Mouse (Mus musculus): ENCODE measurements around the gene Polh. TPM values are rescaled to one million over a fixed set of nuclear protein-coding genes. Genes with fewer than 3 reads are reported as not detected.

Polh gene
- polyA plus RNA-seq, 1 experiment: 28.1 TPM

- H3K4me3 ChIP-seq (ENCODE audit: low read depth, low read length): no peak overlapping the region
- H3K9me3 ChIP-seq (replicated peaks; ENCODE audit: control insufficient read depth, insufficient read depth, low read length, poor library complexity, severe bottlenecking): no peaks in the 10 kb centered on the region
- no peaks in the 10 kb centered on the region for H3K27me3 ChIP-seq (ENCODE audit: control insufficient read depth, insufficient read depth, low read length, poor library complexity, severe bottlenecking)
- no peaks in the 10 kb centered on the region for H3K36me3 ChIP-seq (ENCODE audit: control insufficient read depth, insufficient read depth, low read length, poor library complexity, severe bottlenecking)
- H3K9ac ChIP-seq (ENCODE audit: low read depth, poor library complexity, severe bottlenecking): no peak overlapping the region
- H3K4me1 ChIP-seq (ENCODE audit: control insufficient read depth, insufficient read depth, low read length): peaks cover 2% of the 10 kb centered on the region
- no peak overlapping the region for H3K27ac ChIP-seq (ENCODE audit: insufficient read depth, low read length)
- TF ChIP-seq CTCF (IDR thresholded peaks at IDR 0.05; ENCODE audit: low read depth, low read length): no peak
- TF ChIP-seq POLR2A (IDR thresholded peaks at IDR 0.05; ENCODE audit: insufficient read depth, low read length): no peak
- TF ChIP-seq EP300 (IDR thresholded peaks at IDR 0.05; ENCODE audit: insufficient read depth, low read depth, low read length): no peak
Measured at GRCm38 (mm10) chr17:46157131-46157530, 45.3 kb downstream of the Polh start.

GRCm38 (mm10) chr17:46156680-46157079 is 45.8 kb downstream of the Polh start:
- Histone ChIP-seq H3K36me3 (ENCODE audit: control insufficient read depth, insufficient read depth, low read length, poor library complexity, severe bottlenecking) (no peaks in the 10 kb centered on the region), H3K27me3 (ENCODE audit: control insufficient read depth, insufficient read depth, low read length, poor library complexity, severe bottlenecking) (no peaks in the 10 kb centered on the region), H3K4me3 (ENCODE audit: low read depth, low read length) (no peak overlapping the region), H3K9ac (ENCODE audit: low read depth, poor library complexity, severe bottlenecking) (no peak overlapping the region), H3K4me1 (ENCODE audit: control insufficient read depth, insufficient read depth, low read length) (peaks cover 2% of the 10 kb centered on the region), H3K9me3 (replicated peaks; ENCODE audit: control insufficient read depth, insufficient read depth, low read length, poor library complexity, severe bottlenecking) (no peaks in the 10 kb centered on the region), H3K27ac (ENCODE audit: insufficient read depth, low read length) (no peak overlapping the region)
- TF ChIP-seq EP300 (IDR thresholded peaks at IDR 0.05; ENCODE audit: insufficient read depth, low read depth, low read length) (no peak), POLR2A (IDR thresholded peaks at IDR 0.05; ENCODE audit: insufficient read depth, low read length) (no peak), CTCF (IDR thresholded peaks at IDR 0.05; ENCODE audit: low read depth, low read length) (no peak)

GRCm38 (mm10) chr17:46154336-46154735 is 48.1 kb downstream of the Polh start:
- Histone ChIP-seq H3K27me3 (ENCODE audit: control insufficient read depth, insufficient read depth, low read length, poor library complexity, severe bottlenecking) (no peaks in the 10 kb centered on the region), H3K9ac (ENCODE audit: low read depth, poor library complexity, severe bottlenecking) (no peak overlapping the region), H3K27ac (ENCODE audit: insufficient read depth, low read length) (no peak overlapping the region), H3K4me3 (ENCODE audit: low read depth, low read length) (no peak overlapping the region), H3K4me1 (ENCODE audit: control insufficient read depth, insufficient read depth, low read length) (peaks cover 2% of the 10 kb centered on the region), H3K36me3 (ENCODE audit: control insufficient read depth, insufficient read depth, low read length, poor library complexity, severe bottlenecking) (peaks cover 3% of the 10 kb centered on the region; the same call in 1 of the 2 replicates), H3K9me3 (replicated peaks; ENCODE audit: control insufficient read depth, insufficient read depth, low read length, poor library complexity, severe bottlenecking) (no peaks in the 10 kb centered on the region)
- no peak for TF ChIP-seq EP300 (IDR thresholded peaks at IDR 0.05; ENCODE audit: insufficient read depth, low read depth, low read length)
- no peak for TF ChIP-seq CTCF (IDR thresholded peaks at IDR 0.05; ENCODE audit: low read depth, low read length)
- TF ChIP-seq POLR2A (IDR thresholded peaks at IDR 0.05; ENCODE audit: insufficient read depth, low read length): no peak

- Histone ChIP-seq H3K9ac (ENCODE audit: low read depth, poor library complexity, severe bottlenecking) (peak within 1 kb of the TSS; percentile 54), H3K4me1 (ENCODE audit: control insufficient read depth, insufficient read depth, low read length) (no peaks in the 10 kb centered on the region), H3K36me3 (ENCODE audit: control insufficient read depth, insufficient read depth, low read length, poor library complexity, severe bottlenecking) (peaks cover 3% of the 10 kb centered on the region; the same call in 1 of the 2 replicates), H3K4me3 (ENCODE audit: low read depth, low read length) (peak within 1 kb of the TSS; percentile 85), H3K27me3 (ENCODE audit: control insufficient read depth, insufficient read depth, low read length, poor library complexity, severe bottlenecking) (no peaks in the 10 kb centered on the region), H3K9me3 (replicated peaks; ENCODE audit: control insufficient read depth, insufficient read depth, low read length, poor library complexity, severe bottlenecking) (no peaks in the 10 kb centered on the region), H3K27ac (ENCODE audit: insufficient read depth, low read length) (no peak within 1 kb of the TSS)
- no peak for TF ChIP-seq CTCF (IDR thresholded peaks at IDR 0.05; ENCODE audit: low read depth, low read length)
- TF ChIP-seq EP300 (IDR thresholded peaks at IDR 0.05; ENCODE audit: insufficient read depth, low read depth, low read length): no peak
- TF ChIP-seq POLR2A (IDR thresholded peaks at IDR 0.05; ENCODE audit: insufficient read depth, low read length): peak; percentile 98
Measured at GRCm38 (mm10) chr17:46152847-46153782, 49.3 kb downstream of the Polh start, which contains the start of gene Mad2l1bp. Gene Mad2l1bp (minus strand): TSS chr17:46153553.

GRCm38 (mm10) chr17:46143578-46144423 is 58.6 kb downstream of the Polh start, which contains the start of gene Rsph9:
Gene Rsph9 (minus strand): TSS chr17:46144216.
- Histone ChIP-seq H3K4me3 (ENCODE audit: low read depth, low read length) (peak within 1 kb of the TSS; percentile 69), H3K27ac (ENCODE audit: insufficient read depth, low read length) (no peak within 1 kb of the TSS), H3K36me3 (ENCODE audit: control insufficient read depth, insufficient read depth, low read length, poor library complexity, severe bottlenecking) (peaks cover 5% of the 10 kb centered on the region), H3K9ac (ENCODE audit: low read depth, poor library complexity, severe bottlenecking) (no peak within 1 kb of the TSS), H3K4me1 (ENCODE audit: control insufficient read depth, insufficient read depth, low read length) (peaks cover 2% of the 10 kb centered on the region), H3K9me3 (replicated peaks; ENCODE audit: control insufficient read depth, insufficient read depth, low read length, poor library complexity, severe bottlenecking) (no peaks in the 10 kb centered on the region), H3K27me3 (ENCODE audit: control insufficient read depth, insufficient read depth, low read length, poor library complexity, severe bottlenecking) (no peaks in the 10 kb centered on the region)
- TF ChIP-seq EP300 (IDR thresholded peaks at IDR 0.05; ENCODE audit: insufficient read depth, low read depth, low read length) (no peak), CTCF (IDR thresholded peaks at IDR 0.05; ENCODE audit: low read depth, low read length) (no peak), POLR2A (IDR thresholded peaks at IDR 0.05; ENCODE audit: insufficient read depth, low read length) (peak; percentile 21)
